Mouse (Mus musculus) fibroblast of lung, adult 2 months (primary cell): ENCODE data around the gene Card6.
"Not testable (repeated sequence)": the region's sequence is repeated elsewhere in the genome, so short reads cannot be mapped to it uniquely, and the experiment has no call there.

Experiments used
- DNase-seq: peaks from one replicate; pipeline ENCODE4 v3.0.0-alpha.2; 2011; ENCODE audit warnings: low read depth

Gene Card6

DNA sequence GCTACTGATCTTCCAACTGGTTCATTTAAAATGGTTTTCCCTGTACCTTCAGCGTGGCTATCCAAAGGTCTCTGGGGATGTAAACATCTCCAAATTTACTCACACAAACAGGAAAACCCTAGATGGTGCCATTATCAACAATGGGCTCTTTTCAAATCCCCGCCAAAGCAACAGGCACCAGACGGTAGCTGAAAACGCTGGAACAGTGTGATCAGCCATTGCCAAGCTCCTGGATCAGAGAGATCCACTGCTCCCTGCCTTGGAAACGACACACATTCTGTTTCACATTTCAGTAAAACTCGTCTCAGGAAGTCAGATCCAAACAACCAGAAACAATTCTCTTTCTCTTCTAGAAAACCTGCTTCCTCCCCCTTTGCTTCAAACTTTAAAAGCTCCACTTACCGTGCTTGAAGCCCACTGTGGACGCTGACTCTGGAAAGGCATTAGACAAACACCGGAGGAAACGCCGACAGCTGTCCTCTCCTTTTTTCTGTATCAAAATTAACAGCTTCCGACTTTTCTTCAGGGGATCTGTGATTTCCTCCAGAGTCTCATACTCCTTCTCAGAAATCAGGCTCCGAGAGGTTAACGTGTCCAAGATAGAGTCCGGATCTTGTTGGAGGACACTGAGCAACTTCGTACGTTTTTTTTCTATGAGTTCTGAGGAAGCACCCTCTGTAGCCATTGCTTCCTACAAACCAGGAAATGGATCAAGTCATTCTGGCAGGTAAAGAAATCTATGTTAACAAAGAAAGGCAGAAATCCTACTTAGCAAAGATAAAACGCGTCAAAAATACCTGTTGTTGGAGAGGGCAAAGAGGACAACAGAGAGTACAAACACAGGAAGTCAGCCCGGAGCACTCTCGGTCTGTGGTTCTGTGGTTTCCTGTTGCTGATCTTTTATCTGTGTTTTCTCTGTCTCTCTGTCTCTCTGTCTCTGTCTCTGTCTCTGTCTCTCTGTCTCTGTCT lies at the start of gene Card6:
Gene Card6 (minus strand): TSS at position 854 of the 969 bp plus-strand sequence.
- no peak for DNase-seq

DNA sequence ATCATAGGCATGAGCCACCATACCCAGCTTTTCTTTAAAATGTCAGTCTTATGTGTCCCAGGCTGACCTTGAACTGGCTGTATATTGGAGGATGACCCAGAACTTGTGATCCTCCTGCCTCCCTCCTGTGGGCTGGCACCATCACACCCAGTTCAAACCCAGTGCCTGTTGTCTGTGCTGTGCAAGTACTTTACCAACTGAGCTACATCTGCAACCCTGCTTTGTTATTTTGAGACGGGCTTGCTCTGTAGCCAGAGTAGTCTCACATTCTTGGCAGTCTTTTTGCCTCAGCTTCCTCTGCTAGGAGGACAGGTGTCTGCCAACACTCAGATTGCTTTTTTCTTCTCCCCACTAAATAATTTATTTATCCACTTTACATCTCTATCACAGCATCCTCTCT lies 49.0 kb upstream of the Card6 start:
- no peak for DNase-seq

DNA sequence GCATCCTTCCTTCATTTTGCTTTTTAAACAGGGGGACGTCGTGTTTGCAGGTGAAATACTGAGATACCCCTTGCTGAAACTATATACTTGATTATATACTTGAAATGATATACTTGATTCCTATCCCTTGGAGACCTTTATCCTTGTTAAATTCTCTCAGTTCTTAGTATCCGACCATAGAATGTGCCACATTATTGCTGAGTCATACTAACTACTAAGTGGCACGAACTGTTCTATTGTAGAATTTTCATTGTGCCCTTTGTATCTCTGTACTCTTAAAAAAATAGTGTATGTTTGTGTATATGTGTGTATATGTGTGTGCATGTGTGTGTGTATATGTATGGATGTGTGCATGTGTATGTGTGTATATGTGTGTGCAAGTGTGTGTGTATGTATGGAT lies 48.0 kb upstream of the Card6 start:
- no peak for DNase-seq

DNA sequence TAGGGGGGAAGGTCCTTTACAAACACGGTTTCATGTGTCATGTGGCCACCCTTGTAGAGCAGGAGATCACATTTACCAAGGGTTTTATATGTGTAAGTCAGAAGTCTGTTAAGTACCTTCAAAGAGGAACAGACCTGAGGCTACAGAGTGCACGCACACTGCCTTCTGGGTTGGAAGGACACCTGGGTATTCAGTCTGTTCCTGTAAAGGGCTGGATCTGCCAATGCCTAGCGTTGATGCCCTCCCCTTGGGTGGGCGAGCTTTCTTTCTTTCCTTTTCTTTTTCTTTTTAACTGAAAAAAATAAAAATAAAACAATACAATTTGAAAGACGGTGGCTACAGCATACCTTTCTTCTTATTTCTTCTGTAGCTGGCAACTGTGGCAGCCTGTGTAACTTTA lies 46.8 kb upstream of the Card6 start:
- no peak for DNase-seq

DNA sequence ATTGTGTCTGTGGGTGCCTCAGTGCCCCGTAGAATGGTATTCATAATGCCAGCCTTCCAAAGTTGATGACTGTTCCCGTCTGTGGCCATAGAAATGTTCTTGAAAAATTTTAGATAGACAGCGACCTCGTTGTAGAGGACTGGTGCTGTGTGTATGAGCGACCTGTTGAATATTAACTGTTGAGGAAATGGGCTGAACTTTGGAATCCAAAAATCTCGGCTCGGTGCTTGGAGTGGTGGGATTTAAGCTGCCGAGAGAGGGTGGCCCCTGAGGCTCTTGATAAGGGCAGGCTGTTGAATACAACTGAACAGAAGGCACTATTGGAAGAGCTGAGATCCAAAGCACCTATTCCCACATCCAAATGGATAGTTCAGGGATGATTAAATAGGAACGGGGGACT lies 46.3 kb upstream of the Card6 start:
- DNase-seq: no peak

DNA sequence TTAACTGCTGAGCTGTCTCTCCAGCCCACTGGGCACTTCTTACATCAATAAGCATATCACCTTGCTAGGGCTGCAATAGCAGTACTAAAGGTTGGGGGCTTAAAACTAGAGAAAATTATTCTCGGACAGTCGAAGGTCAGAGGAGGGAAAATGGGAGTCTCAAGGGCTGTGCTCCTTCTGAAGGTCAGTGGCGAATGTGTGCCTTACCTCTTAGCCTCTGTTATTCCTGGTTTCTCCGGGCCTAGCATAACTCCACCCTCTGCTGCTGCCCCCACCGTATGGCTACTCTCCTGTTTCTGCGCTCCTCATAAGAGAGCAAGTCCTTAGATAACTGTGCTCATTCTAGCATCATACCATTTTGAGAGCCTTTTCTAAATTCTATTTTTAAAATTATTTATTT lies 43.8 kb upstream of the Card6 start:
- DNase-seq: no peak

DNA sequence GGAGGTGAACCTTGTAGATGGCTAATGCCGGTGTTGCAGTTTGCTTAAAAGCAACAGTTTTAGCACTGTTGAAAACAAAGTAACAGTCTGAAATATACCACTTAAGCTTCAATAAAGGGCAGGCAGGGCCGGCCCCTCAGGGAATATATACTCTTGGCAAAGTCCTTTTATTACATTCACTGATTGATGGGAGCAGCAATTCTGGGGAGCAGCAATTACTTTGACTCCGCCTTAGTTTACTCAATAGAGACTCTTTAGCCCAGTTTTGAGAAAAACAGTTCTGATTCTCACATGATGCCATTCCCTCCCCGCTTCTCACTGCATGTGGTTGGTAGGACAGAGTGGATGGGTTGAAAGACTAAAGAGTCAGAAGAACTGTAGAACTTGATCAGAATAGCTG lies 40.8 kb upstream of the Card6 start:
- DNase-seq: no peak

DNA sequence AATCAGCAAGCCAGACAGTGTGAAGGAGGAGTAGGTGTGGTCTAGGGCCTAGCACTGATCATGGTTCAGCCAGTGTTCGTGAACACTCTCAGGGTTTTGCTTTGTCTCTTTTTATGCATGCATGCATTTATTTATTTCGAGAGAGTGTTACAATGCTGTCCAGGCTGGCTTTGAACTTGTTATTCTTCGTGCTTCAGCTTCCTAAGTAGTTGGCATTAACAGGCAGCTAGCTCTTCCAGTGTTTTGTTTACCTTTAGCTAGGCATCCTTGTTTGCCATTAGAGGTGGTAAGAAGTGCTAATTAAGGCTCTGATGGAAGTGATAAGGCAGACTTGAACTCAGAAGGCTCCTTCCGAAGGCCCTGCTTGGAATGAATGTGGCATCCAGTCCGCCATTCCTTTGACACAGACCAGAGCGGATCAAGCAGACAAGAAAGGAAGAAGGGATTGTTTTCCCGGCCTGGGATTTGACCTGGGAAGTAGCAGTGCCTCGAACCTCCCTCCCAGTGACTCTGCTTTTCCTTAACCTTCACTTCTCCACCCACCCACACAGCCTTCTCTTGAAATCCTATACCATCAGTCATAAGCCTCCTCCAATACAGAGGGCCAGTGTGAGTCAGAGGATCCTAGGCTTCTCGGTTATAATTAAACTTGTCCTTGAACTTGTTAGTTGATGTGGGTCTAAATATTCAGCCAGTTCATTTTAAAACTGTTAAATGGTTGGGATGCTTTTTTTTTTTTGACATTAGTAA lies 37.0 kb upstream of the Card6 start:
- no peak for DNase-seq

DNA sequence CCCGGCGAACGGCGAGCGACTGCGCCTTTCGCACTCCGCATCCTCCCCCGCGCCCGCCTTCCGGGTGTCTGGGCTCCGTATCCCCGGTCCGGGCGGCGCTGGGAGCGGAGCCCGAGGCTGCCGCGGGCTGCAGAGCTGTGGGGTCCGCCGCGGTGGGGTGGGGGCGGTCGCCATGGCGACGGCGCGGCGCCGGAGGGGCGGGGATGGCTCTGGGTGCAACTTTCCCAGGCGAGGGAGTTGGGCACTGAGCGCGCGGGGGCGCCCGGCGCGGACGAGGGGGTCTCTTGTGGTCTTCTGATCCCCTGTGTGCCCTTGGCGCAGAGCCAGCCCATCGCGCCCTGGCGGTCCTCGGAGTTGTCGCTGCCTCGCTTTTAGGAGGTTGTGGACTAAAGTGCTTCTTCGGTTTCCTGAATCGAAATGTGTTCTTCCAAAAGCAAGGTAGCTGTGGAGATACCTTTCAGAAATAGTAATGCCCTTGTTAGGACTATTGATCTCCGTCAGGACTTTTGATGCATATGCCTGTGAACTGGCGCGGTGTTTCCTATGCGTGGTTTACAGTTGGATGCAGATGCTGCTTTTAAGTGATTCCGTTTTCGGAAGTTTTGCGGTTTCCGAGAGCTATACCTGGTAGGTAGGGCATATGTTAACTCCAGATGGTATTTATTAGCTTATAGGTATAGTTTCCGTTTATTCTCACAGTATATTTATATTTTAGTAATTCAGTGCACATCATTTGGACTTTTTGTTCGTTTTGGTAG lies 35.9 kb upstream of the Card6 start:
- DNase-seq: no peak

DNA sequence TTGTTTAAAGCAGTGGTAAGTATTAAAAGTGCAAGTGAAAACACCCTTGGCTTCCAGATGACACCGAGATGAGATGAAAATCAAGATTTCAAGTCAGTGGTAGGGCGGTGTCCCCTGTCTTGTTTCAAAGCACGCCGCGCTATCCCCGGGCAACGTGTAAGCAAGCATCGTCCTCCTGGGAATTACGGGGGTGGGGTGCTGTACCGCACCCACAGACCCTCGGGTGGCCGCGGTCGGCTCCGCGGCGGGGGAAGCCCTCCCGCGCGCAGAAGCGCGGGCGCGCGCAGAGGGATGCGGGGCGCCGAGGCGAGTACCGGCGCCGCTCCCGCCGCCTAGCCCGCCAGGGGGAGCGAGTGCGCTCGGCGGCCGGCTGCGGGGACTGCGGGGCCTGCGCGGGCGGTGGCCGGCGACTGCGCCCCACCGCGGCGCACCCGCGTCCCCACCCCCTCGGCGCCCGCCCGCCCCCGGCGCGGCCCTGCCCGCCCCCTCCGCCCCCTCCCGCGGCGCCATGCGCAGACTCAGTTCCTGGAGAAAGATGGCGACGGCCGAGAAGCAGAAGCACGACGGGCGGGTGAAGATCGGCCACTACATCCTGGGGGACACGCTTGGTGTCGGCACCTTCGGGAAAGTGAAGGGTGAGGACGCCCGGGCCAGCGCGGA lies 35.2 kb upstream of the Card6 start, which contains the start of gene Prkaa1:
Gene Prkaa1 (plus strand): TSS at position 501 of the 660 bp plus-strand sequence.
- DNase-seq: no peak

DNA sequence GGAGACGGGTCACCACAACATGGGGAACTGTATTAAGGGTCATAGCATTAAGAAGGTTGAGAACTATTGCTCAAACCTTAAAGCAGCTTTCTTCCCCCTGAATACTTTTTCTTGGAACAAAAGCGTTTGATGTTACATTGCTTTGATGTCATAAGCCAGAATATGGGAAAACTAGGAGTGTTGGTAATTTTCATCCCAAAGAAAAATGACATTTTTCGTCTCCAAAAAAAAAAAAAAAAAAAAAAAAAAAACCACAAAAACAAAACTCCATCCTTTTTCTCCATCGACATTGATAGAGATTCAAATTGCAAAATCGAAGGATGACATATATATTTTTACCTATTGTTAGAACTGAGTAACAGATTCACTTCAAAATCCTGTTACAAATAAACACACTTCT lies 34.4 kb upstream of the Card6 start:
- DNase-seq: no peak

DNA sequence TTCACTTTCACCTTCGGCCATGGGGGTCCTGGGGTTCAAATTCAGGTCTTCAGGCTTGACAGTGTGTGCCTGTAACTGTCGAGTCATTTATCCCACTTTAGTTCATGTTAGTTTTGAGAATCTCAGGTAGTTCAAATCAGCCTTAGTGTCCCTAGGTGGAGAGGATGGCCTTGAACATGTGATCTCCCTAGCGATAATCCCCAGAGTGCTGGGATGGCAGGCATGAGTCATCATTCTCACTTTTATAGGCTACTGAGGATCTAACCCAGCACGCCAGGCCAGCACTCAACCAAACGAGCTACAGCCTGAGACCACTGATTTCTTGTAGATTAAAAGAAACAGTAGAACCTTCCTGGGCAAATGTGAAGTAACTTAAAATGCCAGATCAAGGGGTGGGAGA lies 33.7 kb upstream of the Card6 start:
- no peak for DNase-seq

DNA sequence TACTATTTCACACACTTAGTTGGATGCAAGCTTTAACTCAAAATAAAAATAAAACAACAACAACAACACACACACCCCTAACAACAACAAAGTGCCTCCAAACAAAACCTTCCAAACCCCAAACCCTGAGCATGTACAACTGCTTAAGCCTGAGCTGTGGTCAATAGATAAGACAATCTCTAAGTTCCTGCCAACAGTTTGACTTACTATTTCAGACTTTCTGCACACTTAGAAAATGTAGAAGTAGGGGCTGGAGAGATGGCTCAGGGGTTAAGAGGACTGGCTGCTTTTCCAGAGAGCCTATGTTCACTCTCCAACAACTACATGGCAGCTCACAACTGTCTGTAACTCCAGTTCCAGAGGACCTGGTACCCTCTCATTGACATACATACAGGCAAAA lies 32.0 kb upstream of the Card6 start:
- no peak for DNase-seq

DNA sequence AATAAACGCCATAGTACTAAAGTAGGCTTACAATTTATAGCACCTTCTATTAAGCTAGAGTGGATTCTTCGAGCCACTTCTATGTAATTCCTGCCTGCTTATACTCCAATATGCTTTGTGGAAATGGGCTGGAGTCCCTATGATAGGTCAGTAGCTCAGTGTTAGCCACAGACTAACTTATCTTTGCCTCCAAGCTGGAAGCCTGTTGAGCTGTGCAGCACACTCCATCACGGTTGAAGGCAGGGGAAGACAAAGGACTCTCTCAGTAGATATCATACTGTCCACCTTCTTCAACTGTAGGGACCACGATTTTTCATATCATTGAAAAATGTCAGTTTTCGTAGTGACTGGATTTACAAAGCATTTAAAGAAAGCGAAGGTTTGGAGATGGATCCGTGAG lies 31.5 kb upstream of the Card6 start:
- no peak for DNase-seq

DNA sequence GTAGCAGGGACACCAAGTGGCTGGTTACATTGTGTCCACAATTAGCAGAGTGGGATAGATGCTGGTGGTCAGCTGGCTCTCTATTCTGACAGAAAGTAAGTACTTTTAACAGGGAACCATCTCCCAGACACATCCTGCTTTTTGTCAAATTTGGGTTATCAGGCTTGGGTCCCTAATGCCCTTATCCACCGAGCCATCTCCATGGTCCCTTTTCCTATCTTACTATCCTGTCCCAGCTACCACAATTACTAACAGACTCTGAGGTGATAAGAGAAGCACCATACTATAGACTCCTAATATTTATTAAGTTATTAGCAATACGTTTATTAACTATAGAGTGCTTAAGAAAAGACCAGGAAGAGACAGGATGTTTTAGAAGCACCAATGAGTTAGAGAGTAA lies 31.0 kb upstream of the Card6 start:
- no peak for DNase-seq

DNA sequence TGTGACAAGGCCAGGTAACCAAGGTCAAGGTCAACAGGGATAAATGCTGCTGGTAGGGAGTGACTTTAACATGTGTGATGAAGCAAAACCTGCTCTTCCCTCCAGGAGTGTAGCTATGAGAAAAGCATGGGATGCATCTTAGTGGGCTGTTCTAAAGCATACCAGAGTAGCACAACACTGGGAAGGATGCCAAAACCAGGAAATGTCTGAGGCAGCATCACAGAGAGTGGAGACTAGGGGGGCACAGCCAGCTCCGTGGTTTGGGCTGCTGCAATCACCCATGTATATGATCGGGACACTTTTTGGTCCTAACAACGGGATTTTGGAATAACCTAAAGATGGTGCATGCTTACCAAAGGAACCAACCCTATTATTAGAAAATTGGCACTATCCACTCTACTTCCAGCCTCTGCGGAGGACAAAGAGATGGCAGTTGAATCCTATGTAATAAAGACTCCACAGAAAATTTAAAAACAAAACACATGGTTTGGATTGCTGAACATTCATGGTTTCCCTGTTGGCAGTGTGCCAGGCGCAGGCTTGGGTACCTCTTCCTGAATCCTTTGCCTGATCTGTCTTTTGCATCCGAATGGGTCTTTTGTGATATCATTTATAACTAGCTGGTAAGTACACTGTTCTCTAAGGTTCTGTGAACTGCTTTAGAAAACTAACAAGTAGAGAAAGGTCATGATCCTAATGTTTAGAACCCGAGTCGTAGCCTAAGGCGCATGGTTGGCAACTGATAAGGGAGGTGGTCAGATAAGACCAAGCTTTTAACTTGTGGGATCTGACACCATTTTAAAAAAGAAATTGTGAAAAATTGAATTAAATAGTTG lies 29.9 kb upstream of the Card6 start:
- no peak for DNase-seq

DNA sequence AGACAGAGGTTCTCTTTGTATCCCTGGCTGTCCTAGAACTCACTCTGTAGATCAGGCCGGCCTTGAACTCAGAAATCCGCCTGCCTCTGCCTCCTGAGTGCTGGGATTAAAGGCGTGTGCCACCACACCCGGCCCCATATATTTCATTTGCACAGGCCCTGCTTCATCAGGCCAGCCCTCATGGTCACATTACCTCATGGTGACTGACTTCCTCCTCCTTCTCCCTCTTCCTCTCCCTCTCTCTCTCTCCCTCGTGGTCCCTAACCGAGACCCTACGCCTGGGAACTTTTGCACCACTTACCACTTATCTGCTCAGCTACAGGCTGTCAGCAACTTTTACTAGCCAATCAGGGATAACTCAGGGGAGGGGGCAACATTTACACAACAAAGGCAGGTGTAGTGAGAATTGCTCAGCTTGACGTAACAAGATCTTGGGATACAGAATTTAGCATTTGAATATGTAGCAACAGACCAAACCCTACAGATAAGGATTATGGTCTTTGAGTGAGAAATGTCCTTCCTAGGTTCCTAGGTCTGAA lies 26.7 kb upstream of the Card6 start:
- no peak for DNase-seq

DNA sequence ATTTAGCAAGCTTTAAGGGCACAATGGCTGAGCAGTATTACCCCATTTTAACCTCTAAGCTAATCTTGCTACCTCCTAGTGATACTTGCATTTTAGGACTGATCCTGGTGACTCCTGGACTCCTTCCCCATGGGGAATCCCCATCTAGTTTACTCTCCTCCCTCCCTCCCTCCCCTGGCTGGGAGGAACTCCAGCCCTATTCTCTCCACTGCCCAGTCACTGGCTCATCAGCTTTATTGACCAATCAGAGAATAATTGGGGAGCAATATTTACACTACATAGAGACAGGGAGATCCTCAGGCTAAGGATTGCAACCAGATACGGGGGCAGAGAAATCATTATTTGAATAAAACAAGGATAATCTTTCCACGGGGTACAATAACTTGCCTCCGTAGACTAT lies 25.8 kb upstream of the Card6 start:
- no peak for DNase-seq

DNA sequence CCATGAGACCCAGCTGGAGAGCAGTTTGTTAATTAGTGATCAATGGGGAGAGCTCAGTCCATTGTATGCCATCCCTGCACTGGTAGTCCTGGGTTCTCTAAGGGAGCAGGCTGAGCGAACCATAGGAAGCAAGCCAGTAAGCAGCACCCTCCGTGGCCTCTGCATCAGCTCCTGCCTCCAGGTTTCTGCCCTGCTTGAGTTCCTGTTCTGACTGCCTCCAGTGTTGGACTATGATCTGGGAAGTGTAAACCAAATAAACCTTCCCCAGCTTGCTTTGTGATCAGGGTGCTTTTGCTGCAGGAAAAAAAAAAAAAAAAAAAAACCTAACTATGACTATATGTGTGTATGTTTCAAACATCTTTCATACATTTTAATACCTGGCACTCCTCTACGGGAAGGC lies 25.0 kb upstream of the Card6 start:
- DNase-seq: no peak

DNA sequence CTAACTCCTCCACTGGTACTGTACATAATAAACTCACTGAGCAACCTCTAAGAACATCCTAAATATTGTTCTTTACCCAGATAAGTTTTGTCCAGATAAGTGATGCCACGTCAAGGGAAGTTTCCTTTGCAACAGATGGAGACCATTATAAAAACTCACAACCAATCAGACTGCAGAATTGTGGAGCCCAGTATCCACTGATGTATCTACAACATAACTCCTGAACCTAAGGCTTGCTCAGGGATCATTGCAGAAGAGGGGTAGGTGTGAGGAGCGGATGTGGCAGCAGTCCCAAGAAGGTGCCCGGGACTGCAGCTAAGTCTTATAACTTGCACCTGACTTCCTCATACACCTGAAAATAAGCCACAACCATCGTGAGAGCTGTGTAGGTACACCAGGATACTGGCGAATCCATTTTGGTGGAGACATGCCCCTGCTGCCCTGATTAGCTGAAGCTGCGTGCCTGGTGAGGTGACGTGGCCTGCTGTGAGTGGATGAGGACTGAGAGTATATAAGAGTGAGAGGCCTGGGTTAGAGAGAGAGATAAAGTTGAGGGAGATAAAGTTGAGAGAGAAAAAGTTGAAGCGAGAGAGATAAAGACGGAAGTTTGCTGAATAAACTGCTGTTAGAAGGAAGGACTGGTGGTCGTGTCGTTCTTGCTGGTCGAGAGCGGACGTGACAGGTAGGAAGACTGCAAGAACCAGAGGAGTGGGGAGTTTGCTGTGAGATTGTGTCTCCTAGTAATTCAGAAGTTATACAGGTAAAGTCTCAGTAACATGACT lies 22.7 kb upstream of the Card6 start:
- not testable (repeated sequence) for DNase-seq
